Mouse (Mus musculus) intestine, embryonic 16.5 days (tissue): Measurements from ENCODE around the gene Hpse2. TPM values are rescaled to one million over a fixed set of nuclear protein-coding genes. Genes with fewer than 3 reads are reported as not detected.

ENCODE experiments used
- ATAC-seq: fragments of 200-750 bp; cut with Nextera tagmentation; 2 replicates; pipeline ENCODE4 v1.8.0; 2017; ENCODE audit warnings: moderate TSS enrichment, moderate library complexity
- H3K27ac ChIP-seq: fragments of 300-500 bp; sonication (generic); 2 replicates; pipeline ENCODE4 v1.5.1; 2014; ENCODE audit warnings: mild to moderate bottlenecking, low read length
- H3K27me3 ChIP-seq: fragments of 300-500 bp; sonication (generic); replicated peaks from 2 replicates; pipeline ENCODE4 v1.6.1; 2014; ENCODE audit warnings: low read length, control low read depth, mixed read lengths; ENCODE audit not compliant: control insufficient read depth, insufficient read depth
- H3K36me3 ChIP-seq: fragments of 300-500 bp; sonication (generic); 2 replicates; pipeline ENCODE4 v1.6.1; 2014; ENCODE audit warnings: low read length, control low read depth; ENCODE audit not compliant: control insufficient read depth, insufficient read depth
- H3K4me1 ChIP-seq: fragments of 300-500 bp; sonication (generic); 2 replicates; pipeline ENCODE4 v1.6.1; 2014; ENCODE audit warnings: low read length, control low read depth, mixed read lengths; ENCODE audit not compliant: control insufficient read depth, insufficient read depth
- H3K4me2 ChIP-seq: fragments of 300-500 bp; sonication (generic); 2 replicates; pipeline ENCODE4 v1.6.1; 2014; ENCODE audit warnings: low read depth, low read length, control low read depth
- H3K4me3 ChIP-seq: fragments of 300-500 bp; sonication (generic); 2 replicates; pipeline ENCODE4 v1.5.1; 2014; ENCODE audit warnings: mild to moderate bottlenecking, low read length
- H3K9ac ChIP-seq: fragments of 300-500 bp; sonication (generic); 2 replicates; pipeline ENCODE4 v1.6.1; 2014; ENCODE audit warnings: low read depth, low read length
- H3K9me3 ChIP-seq: fragments of 300-500 bp; sonication (generic); 2 replicates; pipeline ENCODE4 v1.6.1; 2016; ENCODE audit warnings: low read length, control low read depth; ENCODE audit not compliant: control insufficient read depth
- WGBS: fragments of 180-500 bp; shearing (Covaris S2); extraction: QIAGEN DNeasy Blood & Tissue Kit; methylation state at CpG from one replicate; pipeline ENCODE4 v1.1.7; 2014; 5-methylcytosine and 5-hydroxymethylcytosine counted together
- polyA plus RNA-seq: library from polyadenylated mRNA; unstranded; fragments of >200 nt; fragmentation: Nextera tagmentation; extraction: Ambion mirVana; gene quantifications from 2 replicates; pipeline ENCODE4 v1.2.1, GENCODE M21; 2015

Hpse2 gene
- polyA plus RNA-seq, 1 experiment from 2014 or later, result 14.1 TPM

- ATAC-seq, result no peak
- no peak overlapping the region for H3K4me3 ChIP-seq
- no peak overlapping the region for H3K27ac ChIP-seq
- H3K9ac ChIP-seq, result no peak overlapping the region
- H3K4me1 ChIP-seq, result no peaks in the 10 kb centered on the region
- no peaks in the 10 kb centered on the region for H3K9me3 ChIP-seq
- H3K27me3 ChIP-seq, result no peaks in the 10 kb centered on the region
- WGBS, result 83% methylated on average over 5 of the region's 5 CpGs
- H3K36me3 ChIP-seq, result no peaks in the 10 kb centered on the region
- H3K4me2 ChIP-seq, result no peak overlapping the region
Measured at GRCm38 (mm10) chr19:42857096-42857495, 531.1 kb downstream of the Hpse2 start.

GRCm38 (mm10) chr19:42855649-42856048 lies 532.5 kb downstream of the Hpse2 start:
- Histone ChIP-seq H3K9ac (no peak overlapping the region), H3K9me3 (no peaks in the 10 kb centered on the region), H3K4me3 (no peak overlapping the region), H3K27me3 (no peaks in the 10 kb centered on the region), H3K4me1 (no peaks in the 10 kb centered on the region), H3K36me3 (no peaks in the 10 kb centered on the region), H3K27ac (no peak overlapping the region), H3K4me2 (no peak overlapping the region)
- no peak for ATAC-seq
- 84% methylated on average over 4 of the region's 4 CpGs for WGBS

- no peak overlapping the region for H3K4me2 ChIP-seq
- no peak for ATAC-seq
Measured at GRCm38 (mm10) chr19:42850444-42850843, 537.7 kb downstream of the Hpse2 start.

GRCm38 (mm10) chr19:42839621-42840294 lies 548.4 kb downstream of the Hpse2 start:
- Histone ChIP-seq H3K9ac (no peak overlapping the region), H3K4me3 (no peak overlapping the region), H3K27me3 (no peaks in the 10 kb centered on the region), H3K4me1 (no peaks in the 10 kb centered on the region), H3K36me3 (no peaks in the 10 kb centered on the region), H3K4me2 (no peak overlapping the region), H3K9me3 (no peaks in the 10 kb centered on the region), H3K27ac (no peak overlapping the region)
- no peak for ATAC-seq
- WGBS, result 78% methylated on average over 4 of the region's 4 CpGs

More at GRCm38 (mm10) chr19:42850444-42850843, 537.7 kb downstream of the Hpse2 start:
- Histone ChIP-seq H3K27me3 (no peaks in the 10 kb centered on the region), H3K27ac (peak overlapping the region; percentile 58), H3K9me3 (no peaks in the 10 kb centered on the region), H3K4me1 (0 out of 2 replicates have a peak, but pooled peaks cover 2% of the 10 kb centered on the region), H3K9ac (no peak overlapping the region), H3K4me3 (no peak overlapping the region), H3K36me3 (no peaks in the 10 kb centered on the region)
- 48% methylated on average over 5 of the region's 5 CpGs for WGBS

GRCm38 (mm10) chr19:42839118-42839517 lies 549.0 kb downstream of the Hpse2 start:
- Histone ChIP-seq H3K9ac (no peak overlapping the region), H3K4me2 (no peak overlapping the region), H3K9me3 (no peaks in the 10 kb centered on the region), H3K36me3 (no peaks in the 10 kb centered on the region), H3K27me3 (no peaks in the 10 kb centered on the region), H3K4me3 (no peak overlapping the region), H3K27ac (no peak overlapping the region), H3K4me1 (no peaks in the 10 kb centered on the region)
- ATAC-seq, result no peak
- WGBS, result 79% methylated on average over 2 of the region's 2 CpGs

GRCm38 (mm10) chr19:42838271-42838670 lies 549.9 kb downstream of the Hpse2 start:
- 72% methylated on average over 2 of the region's 2 CpGs for WGBS
- H3K27me3 ChIP-seq, result no peaks in the 10 kb centered on the region
- H3K4me3 ChIP-seq, result no peak overlapping the region
- H3K27ac ChIP-seq, result no peak overlapping the region
- no peak overlapping the region for H3K4me2 ChIP-seq
- H3K4me1 ChIP-seq, result no peaks in the 10 kb centered on the region
- no peaks in the 10 kb centered on the region for H3K36me3 ChIP-seq
- no peak for ATAC-seq
- H3K9me3 ChIP-seq, result no peaks in the 10 kb centered on the region
- H3K9ac ChIP-seq, result no peak overlapping the region

- no peak for ATAC-seq
- WGBS, result 63% methylated on average over 10 of the region's 10 CpGs
- H3K4me1 ChIP-seq, result no peaks in the 10 kb centered on the region
- no peak overlapping the region for H3K4me3 ChIP-seq
- H3K9me3 ChIP-seq, result no peaks in the 10 kb centered on the region
- H3K4me2 ChIP-seq, result no peak overlapping the region
- H3K27me3 ChIP-seq, result no peaks in the 10 kb centered on the region
- H3K27ac ChIP-seq, result no peak overlapping the region
- no peak overlapping the region for H3K9ac ChIP-seq
- H3K36me3 ChIP-seq, result no peaks in the 10 kb centered on the region
Measured at GRCm38 (mm10) chr19:42837591-42837990, 550.6 kb downstream of the Hpse2 start.

- no peak for ATAC-seq
- H3K9ac ChIP-seq, result no peak overlapping the region
Measured at GRCm38 (mm10) chr19:42833126-42833525, 555.0 kb downstream of the Hpse2 start.

GRCm38 (mm10) chr19:42832251-42832650 lies 555.9 kb downstream of the Hpse2 start:
- no peaks in the 10 kb centered on the region for H3K4me1 ChIP-seq
- 74% methylated on average over 2 of the region's 2 CpGs for WGBS
- no peak for ATAC-seq
- no peak overlapping the region for H3K27ac ChIP-seq
- no peak overlapping the region for H3K4me2 ChIP-seq
- no peak overlapping the region for H3K9ac ChIP-seq
- H3K9me3 ChIP-seq, result no peaks in the 10 kb centered on the region
- no peak overlapping the region for H3K4me3 ChIP-seq
- H3K27me3 ChIP-seq, result no peaks in the 10 kb centered on the region
- H3K36me3 ChIP-seq, result no peaks in the 10 kb centered on the region

More at GRCm38 (mm10) chr19:42833126-42833525, 555.0 kb downstream of the Hpse2 start:
- Histone ChIP-seq H3K27me3 (no peaks in the 10 kb centered on the region), H3K36me3 (no peaks in the 10 kb centered on the region), H3K27ac (no peak overlapping the region), H3K4me1 (no peaks in the 10 kb centered on the region), H3K4me2 (no peak overlapping the region), H3K4me3 (no peak overlapping the region), H3K9me3 (no peaks in the 10 kb centered on the region)
- WGBS, result 89% methylated on average over 7 of the region's 7 CpGs

- Histone ChIP-seq H3K4me1 (no peaks in the 10 kb centered on the region), H3K27ac (no peak overlapping the region), H3K9ac (no peak overlapping the region), H3K9me3 (no peaks in the 10 kb centered on the region), H3K4me2 (no peak overlapping the region), H3K4me3 (no peak overlapping the region), H3K27me3 (no peaks in the 10 kb centered on the region), H3K36me3 (no peaks in the 10 kb centered on the region)
- ATAC-seq, result no peak
- 60% methylated on average over 4 of the region's 4 CpGs for WGBS
Measured at GRCm38 (mm10) chr19:42829196-42829595, 559.0 kb downstream of the Hpse2 start.
